Mouse (Mus musculus) C2C12 (cell line): ENCODE results near the gene Rfng.

Experiments
- CTCF ChIP-seq: IDR thresholded peaks from one replicate; pipeline ENCODE4 v1.5.1; 2011; ENCODE audit not compliant: control insufficient read depth, insufficient read depth, insufficient read length
- FOSL1 ChIP-seq: IDR thresholded peaks from one replicate; pipeline ENCODE4 v1.8.0; 2011; ENCODE audit warnings: mild to moderate bottlenecking, low read length; ENCODE audit not compliant: poor library complexity, insufficient read depth, severe bottlenecking

- TF ChIP-seq CTCF (no peak), FOSL1 (no peak)
Observed at GRCm38 (mm10) chr11:120736424-120736823, 47.6 kb downstream of the Rfng start.
